Mouse (Mus musculus): ENCODE data around the gene Kbtbd4. TPM values are rescaled to one million over a fixed set of nuclear protein-coding genes. Genes with fewer than 3 reads are reported as not detected.
A peak's percentile ranks its signal among the peaks of the same experiment; 100 is the strongest.
"Not testable (repeated sequence)": the region's sequence is repeated elsewhere in the genome, so short reads cannot be mapped to it uniquely, and the experiment has no call there.

Gene Kbtbd4
- 10 to 100 TPM; 41.4 to 48.0 (median 45.2) TPM for total RNA-seq (2022)

- DNase-seq, result peak; percentile 78
Observed at GRCm38 (mm10) chr2:90904076-90904855, at the start of gene Kbtbd4, which contains the start of gene Ndufs3. Gene Kbtbd4 (plus strand): TSS chr2:90904740. Gene Ndufs3 (minus strand): TSS chr2:90904827.

GRCm38 (mm10) chr2:90861486-90861885, 43.1 kb upstream of the Kbtbd4 start:
- no peak for DNase-seq

GRCm38 (mm10) chr2:90864184-90864583, 40.4 kb upstream of the Kbtbd4 start:
- DNase-seq, result no peak

GRCm38 (mm10) chr2:90866524-90866923, 38.0 kb upstream of the Kbtbd4 start:
- DNase-seq, result peak; percentile 70

GRCm38 (mm10) chr2:90870136-90870601, 34.4 kb upstream of the Kbtbd4 start:
- no peak for DNase-seq

GRCm38 (mm10) chr2:90871180-90871961, 33.2 kb upstream of the Kbtbd4 start:
- DNase-seq, result no peak

GRCm38 (mm10) chr2:90874025-90874424, 30.5 kb upstream of the Kbtbd4 start:
- DNase-seq, result no peak

- no peak for DNase-seq
Observed at GRCm38 (mm10) chr2:90875239-90875638, 29.3 kb upstream of the Kbtbd4 start.

- DNase-seq, result no peak
Observed at GRCm38 (mm10) chr2:90877584-90878259, 26.8 kb upstream of the Kbtbd4 start.

- DNase-seq, result no peak
Observed at GRCm38 (mm10) chr2:90879419-90879818, 25.1 kb upstream of the Kbtbd4 start.

- no peak for DNase-seq
Observed at GRCm38 (mm10) chr2:90880144-90880785, 24.3 kb upstream of the Kbtbd4 start.

- DNase-seq, result no peak
Observed at GRCm38 (mm10) chr2:90881824-90882223, 22.7 kb upstream of the Kbtbd4 start.

- DNase-seq, result no peak
Observed at GRCm38 (mm10) chr2:90885218-90886041, 19.1 kb upstream of the Kbtbd4 start, which contains the start of gene C1qtnf4. Gene C1qtnf4 (plus strand): TSS chr2:90885860.

GRCm38 (mm10) chr2:90886436-90886835, 18.1 kb upstream of the Kbtbd4 start:
- DNase-seq, result no peak

- DNase-seq, result no peak
Observed at GRCm38 (mm10) chr2:90887627-90888026, 16.9 kb upstream of the Kbtbd4 start.

- no peak for DNase-seq
Observed at GRCm38 (mm10) chr2:90889550-90890548, 14.7 kb upstream of the Kbtbd4 start.

- no peak for DNase-seq
Observed at GRCm38 (mm10) chr2:90893673-90894298, 10.8 kb upstream of the Kbtbd4 start.

- DNase-seq, result not testable (repeated sequence)
Observed at GRCm38 (mm10) chr2:90894299-90894677, 10.3 kb upstream of the Kbtbd4 start.

- no peak for DNase-seq
Observed at GRCm38 (mm10) chr2:90903398-90903797, 1.1 kb upstream of the Kbtbd4 start.

- DNase-seq, result no peak
Observed at GRCm38 (mm10) chr2:90904856-90905224, 300 bp downstream of the Kbtbd4 start.
